In genomic region chr19:9110182-9110869, GRCm38 (mm10) we compare ENCODE assay signal across 9 mouse cellular contexts. TPM values are rescaled to one million over a fixed set of nuclear protein-coding genes. Genes with fewer than 3 reads are reported as not detected.
DNase-seq lines count a peak whose midpoint lies in the region; ATAC-seq and TF ChIP-seq lines count a peak whose summit lies in the region.
"Had no signal": no experiment of that assay in that cellular context is flagged by ENCODE, and none has a peak within 500 bp of the region (broad histone marks: within the 10 kb centered on the region; RNA-seq: fewer than 3 reads in every experiment).

No protein-coding gene starts in this region.

- TF ChIP-seq CTCF in kidney, adult 2 months (conservative IDR thresholded peaks at IDR 0.05; ENCODE audit: insufficient read depth, insufficient read length, low read depth, low read length) = peak; percentile 42

- peak; percentile 85 for ATAC-seq in common myeloid progenitor, adult 5-6 weeks (replicated peaks; ENCODE audit: low read depth, poor library complexity, severe bottlenecking)
- ATAC-seq in liver, embryonic 11.5 days (replicated peaks; ENCODE audit: low FRiP score) = peak; percentile 60

- H3K27me3 ChIP-seq in kidney, adult 2 months (replicated peaks; ENCODE audit: control insufficient read depth, insufficient read depth, low read length) = no peaks in the 10 kb centered on the region
- H3K27me3 ChIP-seq in liver, embryonic 11.5 days (replicated peaks; ENCODE audit: control insufficient read depth, insufficient read depth, low read length) = no peaks in the 10 kb centered on the region

- no peaks in the 10 kb centered on the region for H3K36me3 ChIP-seq in kidney, adult 2 months (ENCODE audit: control insufficient read depth, insufficient read depth, low read length)
- H3K36me3 ChIP-seq in liver, embryonic 11.5 days (ENCODE audit: control insufficient read depth, insufficient read depth, low read length) = peaks cover 2% of the 10 kb centered on the region; the same call in 1 of the 2 replicates

- 53% methylated on average over 4 of the region's 4 CpGs for WGBS in kidney, adult 2 months
- WGBS in liver, embryonic 11.5 days = 55% methylated on average over 4 of the region's 4 CpGs

- H3K9ac ChIP-seq in liver, embryonic 11.5 days (ENCODE audit: low read depth, low read length) = no peak overlapping the region

- H3K4me2 ChIP-seq in liver, embryonic 11.5 days = no peak overlapping the region

- H3K9me3 ChIP-seq in liver, embryonic 11.5 days (ENCODE audit: control insufficient read depth, low read length) = no peaks in the 10 kb centered on the region

- H3K4me1 ChIP-seq in kidney, adult 2 months (ENCODE audit: control insufficient read depth, insufficient read depth, low read length) = 0 out of 2 replicates have a peak, but pooled peaks cover 3% of the 10 kb centered on the region
- H3K4me1 ChIP-seq in liver, embryonic 11.5 days (replicated peaks; ENCODE audit: control insufficient read depth, insufficient read depth, low read length) = peaks cover 12% of the 10 kb centered on the region

- no peak overlapping the region for H3K27ac ChIP-seq in kidney, adult 2 months (ENCODE audit: insufficient read depth, low read depth, low read length)
- H3K27ac ChIP-seq in liver, embryonic 11.5 days (ENCODE audit: low read depth, low read length) = no peak overlapping the region

- H3K4me3 ChIP-seq in kidney, adult 2 months (ENCODE audit: insufficient read depth, low read depth, low read length) = no peak overlapping the region
- no peak overlapping the region for H3K4me3 ChIP-seq in liver, embryonic 11.5 days (ENCODE audit: low read depth, low read length)
- H3K4me3 ChIP-seq: myocyte had no signal

- DNase-seq in 3T3-L1 (ENCODE audit: low read depth, low spot score) = peak; percentile 93
- peak; percentile 54 for DNase-seq in Muller cell, postnatal 12 days (ENCODE audit: inconsistent ontology term)
- peak; percentile 56 to 75 for DNase-seq in heart, adult 9 months (ENCODE audit: low spot score in 2 of 2)
- peak; percentile 73 for DNase-seq in kidney, adult 2 months
- DNase-seq in liver, embryonic 11.5 days (ENCODE audit: low spot score) = no peak
- DNase-seq in naive thymus-derived CD4-positive, alpha-beta T cell, adult 2 months (ENCODE audit: low read depth) = peak; percentile 87
- no peak for DNase-seq in ovary, postnatal 36 days (ENCODE audit: low spot score)

- no peak for TF ChIP-seq POLR2A in kidney, adult 2 months (IDR thresholded peaks at IDR 0.05; ENCODE audit: low read depth, low read length)

RNA-seq across cellular contexts. Expression of gene Scgb1a1, which starts 22.6 kb away (rescaled TPM):
- not detected in 2 replicates for total RNA-seq in common myeloid progenitor, adult 5-6 weeks (2017)
- polyA plus RNA-seq in kidney, adult 2 months (2012; rRNA removed) = 0.22 TPM in 1 of 2 replicates, not detected in the other
- polyA plus RNA-seq in liver, embryonic 11.5 days (2014; fragmentation: Nextera tagmentation; extraction: Ambion mirVana) = not detected in 2 replicates
- polyA plus RNA-seq: myocyte had no signal

RNA-seq across cellular contexts. Expression of gene Asrgl1, which starts 25.1 kb away (rescaled TPM):
- total RNA-seq in common myeloid progenitor, adult 5-6 weeks (2017) = 28.4 and 32.6 TPM in 2 replicates
- 1.9 and 3.5 TPM in 2 replicates for polyA plus RNA-seq in kidney, adult 2 months (2012; rRNA removed)
- 21.2 and 25.1 TPM in 2 replicates for polyA plus RNA-seq in liver, embryonic 11.5 days (2014; fragmentation: Nextera tagmentation; extraction: Ambion mirVana)

Comparison
In these comparisons a context has a peak if more than half of its experiments do, and no peak if none do; other contexts are left out.
1. DNase-seq: peak in 3T3-L1 (single experiment), Muller cell, postnatal 12 days (single experiment), heart, adult 9 months (2 of 2), kidney, adult 2 months (single experiment) and naive thymus-derived CD4-positive, alpha-beta T cell, adult 2 months (single experiment); none in liver, embryonic 11.5 days (single experiment) and ovary, postnatal 36 days (single experiment).